Mouse (Mus musculus) hindlimb bud, embryonic 11.5 days (tissue): ENCODE results near the gene 1700086D15Rik.

ENCODE experiments used
- DNase-seq: peaks from one replicate; pipeline ENCODE4 v3.0.0-alpha.2; 2012; ENCODE audit warnings: low read depth, low spot score; ENCODE audit errors: extremely low spot score

Gene 1700086D15Rik

GRCm38 (mm10) chr11:65137145-65137652, 22.5 kb downstream of the 1700086D15Rik start:
- DNase-seq, result no peak

GRCm38 (mm10) chr11:65135251-65135739, 24.4 kb downstream of the 1700086D15Rik start:
- no peak for DNase-seq

GRCm38 (mm10) chr11:65133661-65134060, 26.0 kb downstream of the 1700086D15Rik start:
- no peak for DNase-seq

- no peak for DNase-seq
Observed at GRCm38 (mm10) chr11:65129110-65129509, 30.6 kb downstream of the 1700086D15Rik start.

- DNase-seq, result no peak
Observed at GRCm38 (mm10) chr11:65128666-65129065, 31.0 kb downstream of the 1700086D15Rik start.

GRCm38 (mm10) chr11:65126566-65126965, 33.1 kb downstream of the 1700086D15Rik start:
- DNase-seq, result no peak

GRCm38 (mm10) chr11:65124913-65125418, 34.7 kb downstream of the 1700086D15Rik start:
- DNase-seq, result no peak

GRCm38 (mm10) chr11:65120276-65120675, 39.4 kb downstream of the 1700086D15Rik start:
- DNase-seq, result no peak

GRCm38 (mm10) chr11:65115811-65116210, 43.9 kb downstream of the 1700086D15Rik start:
- DNase-seq, result no peak

- DNase-seq, result no peak
Observed at GRCm38 (mm10) chr11:65112086-65112485, 47.6 kb downstream of the 1700086D15Rik start.

- DNase-seq, result no peak
Observed at GRCm38 (mm10) chr11:65111651-65112050, 48.0 kb downstream of the 1700086D15Rik start.

- DNase-seq, result no peak
Observed at GRCm38 (mm10) chr11:65110058-65110457, 49.6 kb downstream of the 1700086D15Rik start.

GRCm38 (mm10) chr11:65107734-65108171, 51.9 kb downstream of the 1700086D15Rik start:
- DNase-seq, result no peak

- DNase-seq, result no peak
Observed at GRCm38 (mm10) chr11:65107151-65107550, 52.5 kb downstream of the 1700086D15Rik start.

- DNase-seq, result no peak
Observed at GRCm38 (mm10) chr11:65104076-65104475, 55.6 kb downstream of the 1700086D15Rik start.
